Mouse (Mus musculus): ENCODE measurements around the gene Tcf23.

The Tcf23 gene

GRCm38 (mm10) chr5:30950451-30950850 lies 18.0 kb upstream of the Tcf23 start:
- peak; percentile 54 for DNase-seq (ENCODE audit: low read depth)

GRCm38 (mm10) chr5:30950922-30951321 lies 17.5 kb upstream of the Tcf23 start:
- DNase-seq (ENCODE audit: low read depth): no peak

GRCm38 (mm10) chr5:30951706-30952105 lies 16.8 kb upstream of the Tcf23 start:
- DNase-seq (ENCODE audit: low read depth): no peak

- DNase-seq (ENCODE audit: low read depth): no peak
Measured at GRCm38 (mm10) chr5:30952551-30952950, 15.9 kb upstream of the Tcf23 start.

GRCm38 (mm10) chr5:30954065-30954464 lies 14.4 kb upstream of the Tcf23 start:
- DNase-seq (ENCODE audit: low read depth): no peak

GRCm38 (mm10) chr5:30954556-30954955 lies 13.9 kb upstream of the Tcf23 start:
- no peak for DNase-seq (ENCODE audit: low read depth)

- no peak for DNase-seq (ENCODE audit: low read depth)
Measured at GRCm38 (mm10) chr5:30955751-30956150, 12.7 kb upstream of the Tcf23 start.

- no peak for DNase-seq (ENCODE audit: low read depth)
Measured at GRCm38 (mm10) chr5:30957891-30958290, 10.6 kb upstream of the Tcf23 start.

GRCm38 (mm10) chr5:30959198-30959854 lies 9.1 kb upstream of the Tcf23 start:
- DNase-seq (ENCODE audit: low read depth): no peak

- peak; percentile 100 for DNase-seq (ENCODE audit: low read depth)
Measured at GRCm38 (mm10) chr5:30959966-30960501, 8.4 kb upstream of the Tcf23 start, which contains the start of gene Preb. Gene Preb (minus strand): TSS chr5:30960361.

GRCm38 (mm10) chr5:30960814-30961213 lies 7.6 kb upstream of the Tcf23 start:
- DNase-seq (ENCODE audit: low read depth): no peak

- DNase-seq (ENCODE audit: low read depth): no peak
Measured at GRCm38 (mm10) chr5:30961545-30962505, 6.6 kb upstream of the Tcf23 start.

GRCm38 (mm10) chr5:30963916-30964315 lies 4.5 kb upstream of the Tcf23 start:
- DNase-seq (ENCODE audit: low read depth): no peak

GRCm38 (mm10) chr5:30966189-30966588 lies 2.3 kb upstream of the Tcf23 start:
- DNase-seq (ENCODE audit: low read depth): no peak

GRCm38 (mm10) chr5:30969440-30969839 lies 978 bp downstream of the Tcf23 start:
- no peak for DNase-seq (ENCODE audit: low read depth)

GRCm38 (mm10) chr5:30974870-30975656 lies 6.6 kb downstream of the Tcf23 start:
- DNase-seq (ENCODE audit: low read depth): peak; percentile 54

- peak; percentile 77 for DNase-seq (ENCODE audit: low read depth)
Measured at GRCm38 (mm10) chr5:30982357-30982756, 13.9 kb downstream of the Tcf23 start.

- DNase-seq (ENCODE audit: low read depth): no peak
Measured at GRCm38 (mm10) chr5:30992980-30993676, 24.7 kb downstream of the Tcf23 start.

- peak; percentile 61 for DNase-seq (ENCODE audit: low read depth)
Measured at GRCm38 (mm10) chr5:30994074-30994473, 25.6 kb downstream of the Tcf23 start.

- DNase-seq (ENCODE audit: low read depth): no peak
Measured at GRCm38 (mm10) chr5:30994910-30995635, 26.6 kb downstream of the Tcf23 start.

GRCm38 (mm10) chr5:30998306-30998705 lies 29.8 kb downstream of the Tcf23 start:
- DNase-seq (ENCODE audit: low read depth): peak; percentile 71
